Mouse (Mus musculus) myocyte (in vitro differentiated cells): ENCODE data around the gene Bach2.

Experiments used
- MAX ChIP-seq: IDR thresholded peaks from one replicate; pipeline ENCODE4 v1.6.1; 2011; ENCODE audit warnings: low read depth, mild to moderate bottlenecking, control low read depth
- MYOD1 ChIP-seq, 3 experiments: IDR thresholded peaks; one replicate each; pipeline ENCODE4 v1.6.1; 2011; ENCODE audit warnings: control low read depth in 2 of 3, low read depth in 2 of 3, mild to moderate bottlenecking in 2 of 3, moderate library complexity in 1 of 3; ENCODE audit not compliant: insufficient read length in 2 of 3, control insufficient read depth in 1 of 3
- POLR2A ChIP-seq: IDR thresholded peaks from one replicate; pipeline ENCODE4 v1.6.1; 2011; ENCODE audit warnings: low read depth, mild to moderate bottlenecking, control low read depth, moderate library complexity; ENCODE audit not compliant: insufficient read length
- USF1 ChIP-seq: IDR thresholded peaks from one replicate; pipeline ENCODE4 v1.6.1; 2011; ENCODE audit warnings: low read depth, mild to moderate bottlenecking, control low read depth, moderate library complexity

- TF ChIP-seq POLR2A = no peak
- no peak for TF ChIP-seq MAX
- TF ChIP-seq MYOD1 (IDR thresholded peaks at IDR 0.05; ENCODE audit: control insufficient read depth in 1 of 3, insufficient read length in 2 of 3, low read depth in 2 of 3) = no peak
- TF ChIP-seq USF1 = no peak
Measured at GRCm38 (mm10) chr4:32394850-32395249, 156.2 kb downstream of the Bach2 start.
